In the genomic region with DNA sequence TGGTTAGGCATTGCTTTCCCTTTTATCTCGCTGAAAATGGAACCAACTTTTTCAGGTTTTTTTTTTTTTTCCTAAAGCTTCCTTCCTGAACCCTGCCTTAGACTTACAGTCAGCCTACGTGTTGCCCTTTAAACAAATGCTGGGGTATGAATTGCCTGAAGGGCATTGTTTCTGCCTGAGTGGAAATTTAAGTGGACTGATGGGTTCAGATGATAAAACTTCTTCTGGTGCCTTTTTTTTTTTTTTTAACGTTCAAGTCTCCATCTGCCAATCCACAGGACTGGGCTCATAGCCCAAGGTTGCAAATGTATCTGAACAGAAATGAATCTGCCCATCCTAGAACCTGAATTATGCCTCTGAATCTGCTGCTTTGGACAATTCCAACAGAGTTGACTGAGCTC, we compare ENCODE assay signal across 18 mouse cellular contexts. TPM values are rescaled to one million over a fixed set of nuclear protein-coding genes. Genes with fewer than 3 reads are reported as not detected.
DNase-seq lines count a peak whose midpoint lies in the region; ATAC-seq and TF ChIP-seq lines count a peak whose summit lies in the region.
"Had no signal": no experiment of that assay in that cellular context is flagged by ENCODE, and none has a peak within 500 bp of the region (broad histone marks: within the 10 kb centered on the region; RNA-seq: fewer than 3 reads in every experiment).

No protein-coding gene starts in this region.

- H3K4me1 ChIP-seq in kidney, embryonic 14.5 days (ENCODE audit: control insufficient read depth, insufficient read depth, low read length) = peaks cover 8% of the 10 kb centered on the region
- peaks cover 4% of the 10 kb centered on the region; the same call in 1 of the 2 replicates for H3K4me1 ChIP-seq in stomach, postnatal 0 days (replicated peaks; ENCODE audit: control insufficient read depth, insufficient read depth)

- TF ChIP-seq CTCF in stomach, postnatal 0 days (IDR thresholded peaks at IDR 0.05; ENCODE audit: low read depth) = no peak

- H3K27ac ChIP-seq in kidney, embryonic 14.5 days (ENCODE audit: low read depth, low read length) = 0 out of 2 replicates have a peak overlapping the region, but pooled peaks have one; percentile 30
- H3K27ac ChIP-seq in stomach, postnatal 0 days (replicated peaks) = no peak overlapping the region
- H3K27ac ChIP-seq: limb, embryonic 12.5 days; macrophage had no signal

- H3K9ac ChIP-seq in kidney, embryonic 14.5 days (ENCODE audit: low read depth, low read length) = no peak overlapping the region
- no peak overlapping the region for H3K9ac ChIP-seq in stomach, postnatal 0 days (ENCODE audit: low read length)
- H3K9ac ChIP-seq: limb, embryonic 12.5 days; liver, postnatal 0 days had no signal

- H3K4me2 ChIP-seq in kidney, embryonic 14.5 days (replicated peaks; ENCODE audit: low read depth, low read length) = no peak overlapping the region
- H3K4me2 ChIP-seq in stomach, postnatal 0 days (replicated peaks; ENCODE audit: low read depth) = no peak overlapping the region
- H3K4me2 ChIP-seq: limb, embryonic 12.5 days had no signal

- no peak for ATAC-seq in kidney, embryonic 14.5 days (ENCODE audit: low FRiP score, low TSS enrichment)
- no peak for ATAC-seq in stomach, postnatal 0 days (ENCODE audit: low FRiP score, low TSS enrichment)
- ATAC-seq: forebrain, embryonic 16.5 days; liver, postnatal 0 days had no signal

- H3K36me3 ChIP-seq in kidney, embryonic 14.5 days (ENCODE audit: control insufficient read depth, insufficient read depth, low read length) = no peaks in the 10 kb centered on the region
- H3K36me3 ChIP-seq in stomach, postnatal 0 days (ENCODE audit: control insufficient read depth, insufficient read depth, low read length) = no peaks in the 10 kb centered on the region
- H3K36me3 ChIP-seq: limb, embryonic 12.5 days had no signal

- TF ChIP-seq EP300 in stomach, postnatal 0 days (optimal IDR thresholded peaks at IDR 0.05) = no peak

- 68% methylated on average over 3 of the region's 3 CpGs for WGBS in kidney, embryonic 14.5 days
- 51% methylated on average over 3 of the region's 3 CpGs for WGBS in stomach, postnatal 0 days

- no peaks in the 10 kb centered on the region for H3K27me3 ChIP-seq in kidney, embryonic 14.5 days (ENCODE audit: control insufficient read depth, insufficient read depth, low read length)
- no peaks in the 10 kb centered on the region for H3K27me3 ChIP-seq in stomach, postnatal 0 days (ENCODE audit: control insufficient read depth, insufficient read depth, low read length)
- H3K27me3 ChIP-seq: CH12.LX; limb, embryonic 12.5 days had no signal

- intact Hi-C loops in left cerebral cortex, postnatal 25 days (cut with DNase I) = no loop called here

- no peak for DNase-seq in kidney, postnatal 4 days
- DNase-seq in 3T3-L1 (ENCODE audit: low read depth, low spot score) = peak; percentile 71
- DNase-seq in adipocyte (ENCODE audit: low spot score) = peak; percentile 51
- DNase-seq in cerebellum, postnatal 14 days = peak; percentile 70 to 87
- no peak for DNase-seq in stomach, postnatal 0 days (ENCODE audit: low spot score)
- DNase-seq in thymus, postnatal 36 days = no peak
- DNase-seq in left cerebral cortex, postnatal 25 days (ENCODE audit: low spot score in 2 of 2) = no peak
- DNase-seq: adrenal gland, postnatal 25 days; gastrocnemius, postnatal 25 days; kidney, adult 8-10 months; layer of hippocampus, adult 9-11 months; liver, postnatal 0 days; thymus, postnatal 4 days had no signal

- no peak overlapping the region for H3K4me3 ChIP-seq in kidney, embryonic 14.5 days (ENCODE audit: low read length)
- no peak overlapping the region for H3K4me3 ChIP-seq in stomach, postnatal 0 days (ENCODE audit: low read depth, low read length)
- H3K4me3 ChIP-seq: limb, embryonic 12.5 days had no signal

- no peaks in the 10 kb centered on the region for H3K9me3 ChIP-seq in kidney, embryonic 14.5 days (ENCODE audit: control insufficient read depth, low read length)
- no peaks in the 10 kb centered on the region for H3K9me3 ChIP-seq in stomach, postnatal 0 days (ENCODE audit: control insufficient read depth, low read length)
- H3K9me3 ChIP-seq: limb, embryonic 12.5 days had no signal

RNA-seq across cellular contexts. Expression of a gene that starts 31.4 kb away (rescaled TPM):
- 47.3 and 55.9 TPM in 2 replicates for polyA plus RNA-seq in kidney, embryonic 14.5 days (2014; fragmentation: Nextera tagmentation; extraction: Ambion mirVana)
- 59.8 and 63.0 TPM in 2 replicates for polyA plus RNA-seq in stomach, postnatal 0 days (2015; fragmentation: Nextera tagmentation; extraction: Ambion mirVana)
- 10 to 100 TPM; 35.1 to 37.3 TPM for total RNA-seq in left cerebral cortex, postnatal 25 days (2021)

Comparison
In these comparisons a context has a peak if more than half of its experiments do, and no peak if none do; other contexts are left out.
1. DNase-seq: peak in 3T3-L1 (single experiment), adipocyte (single experiment) and cerebellum, postnatal 14 days (2 of 2); none in kidney, postnatal 4 days (0 of 2), stomach, postnatal 0 days (single experiment), thymus, postnatal 36 days (0 of 2) and left cerebral cortex, postnatal 25 days (0 of 2).